In genomic region chr10:126239536-126239935, GRCm38 (mm10) we compare ENCODE assay signal across 22 mouse cellular contexts.
A peak's percentile ranks its signal among the peaks of the same experiment; 100 is the strongest.
DNase-seq lines count a peak whose midpoint lies in the region; ATAC-seq lines count a peak whose summit lies in the region.
"Had no signal": no experiment of that assay in that cellular context is flagged by ENCODE, and none has a peak within 500 bp of the region (broad histone marks: within the 10 kb centered on the region; RNA-seq: fewer than 3 reads in every experiment).

No protein-coding gene starts in this region.

- H3K9ac ChIP-seq in hindbrain, embryonic 14.5 days, result no peak overlapping the region
- no peak overlapping the region for H3K9ac ChIP-seq in hindbrain, embryonic 13.5 days
- no peak overlapping the region for H3K9ac ChIP-seq in limb, embryonic 12.5 days (replicated peaks)
- no peak overlapping the region for H3K9ac ChIP-seq in kidney, embryonic 16.5 days (replicated peaks; ENCODE audit: low read length)
- H3K9ac ChIP-seq: embryonic facial prominence, embryonic 12.5 days; heart, embryonic 15.5 days; limb, embryonic 15.5 days; liver, embryonic 14.5 days; lung, embryonic 14.5 days had no signal

- no peaks in the 10 kb centered on the region for H3K36me3 ChIP-seq in hindbrain, embryonic 14.5 days (replicated peaks; ENCODE audit: control insufficient read depth, insufficient read depth)
- no peaks in the 10 kb centered on the region for H3K36me3 ChIP-seq in hindbrain, embryonic 13.5 days
- no peaks in the 10 kb centered on the region for H3K36me3 ChIP-seq in limb, embryonic 12.5 days
- no peaks in the 10 kb centered on the region for H3K36me3 ChIP-seq in kidney, embryonic 16.5 days (ENCODE audit: insufficient read depth, low read length)
- H3K36me3 ChIP-seq: embryonic facial prominence, embryonic 12.5 days; heart, embryonic 15.5 days; limb, embryonic 15.5 days had no signal

- H3K4me2 ChIP-seq in hindbrain, embryonic 14.5 days (replicated peaks), result no peak overlapping the region
- no peak overlapping the region for H3K4me2 ChIP-seq in hindbrain, embryonic 13.5 days
- H3K4me2 ChIP-seq in limb, embryonic 12.5 days, result no peak overlapping the region
- H3K4me2 ChIP-seq in kidney, embryonic 16.5 days (replicated peaks; ENCODE audit: low read depth, low read length), result no peak overlapping the region
- H3K4me2 ChIP-seq: embryonic facial prominence, embryonic 12.5 days; heart, embryonic 15.5 days; limb, embryonic 15.5 days; lung, embryonic 14.5 days had no signal

- DNase-seq in hindbrain, embryonic 14.5 days (ENCODE audit: low spot score), result peak; percentile 28
- peak; percentile 45 for DNase-seq in embryo, embryonic 10 days (ENCODE audit: low spot score)
- peak; percentile 11 for DNase-seq in embryo, embryonic 9.5 days (ENCODE audit: extremely low spot score)
- no peak for DNase-seq in spleen, postnatal 10 days (ENCODE audit: low spot score in 2 of 2)
- no peak for DNase-seq in layer of hippocampus, postnatal 10 days (ENCODE audit: low spot score in 2 of 2)
- DNase-seq: adrenal gland, postnatal 36 days; cerebellum, adult 9-11 months; heart, postnatal 4 days; kidney, adult 2 months; kidney, postnatal 10 days; lung, embryonic 14.5 days; lung, postnatal 4 days; thymus, adult 18-20 months; thymus, postnatal 36 days had no signal

- no peak overlapping the region for H3K27ac ChIP-seq in hindbrain, embryonic 14.5 days
- H3K27ac ChIP-seq in hindbrain, embryonic 13.5 days, result no peak overlapping the region
- H3K27ac ChIP-seq in limb, embryonic 12.5 days, result peak overlapping the region; percentile 35; the same call in 1 of the 2 replicates
- H3K27ac ChIP-seq in kidney, embryonic 16.5 days (ENCODE audit: low read length), result no peak overlapping the region
- H3K27ac ChIP-seq: embryonic facial prominence, embryonic 12.5 days; heart, embryonic 15.5 days; limb, embryonic 15.5 days; liver, embryonic 14.5 days had no signal

- H3K4me1 ChIP-seq in hindbrain, embryonic 14.5 days (replicated peaks; ENCODE audit: control insufficient read depth, insufficient read depth, low read length), result 0 out of 2 replicates have a peak, but pooled peaks cover 3% of the 10 kb centered on the region
- H3K4me1 ChIP-seq in hindbrain, embryonic 13.5 days (replicated peaks), result peaks cover 9% of the 10 kb centered on the region
- H3K4me1 ChIP-seq in limb, embryonic 12.5 days (replicated peaks), result peaks cover 17% of the 10 kb centered on the region
- H3K4me1 ChIP-seq in kidney, embryonic 16.5 days (ENCODE audit: insufficient read depth, low read length), result peaks cover 4% of the 10 kb centered on the region; the same call in 1 of the 2 replicates
- H3K4me1 ChIP-seq: embryonic facial prominence, embryonic 12.5 days; heart, embryonic 15.5 days; limb, embryonic 15.5 days had no signal

- no peaks in the 10 kb centered on the region for H3K9me3 ChIP-seq in hindbrain, embryonic 14.5 days (ENCODE audit: control insufficient read depth, low read length)
- no peaks in the 10 kb centered on the region for H3K9me3 ChIP-seq in hindbrain, embryonic 13.5 days
- H3K9me3 ChIP-seq in limb, embryonic 12.5 days, result no peaks in the 10 kb centered on the region
- no peaks in the 10 kb centered on the region for H3K9me3 ChIP-seq in kidney, embryonic 16.5 days (ENCODE audit: low read length)
- H3K9me3 ChIP-seq: embryonic facial prominence, embryonic 12.5 days; heart, embryonic 15.5 days; limb, embryonic 15.5 days had no signal

- WGBS in hindbrain, embryonic 14.5 days, result 45% methylated on average over 4 of the region's 4 CpGs
- WGBS in hindbrain, embryonic 13.5 days, result 47% methylated on average over 4 of the region's 4 CpGs
- WGBS in limb, embryonic 12.5 days, result 13% methylated on average over 4 of the region's 4 CpGs
- 17% methylated on average over 4 of the region's 4 CpGs for whole genome bisulfite sequencing in kidney, embryonic 16.5 days

- ATAC-seq in hindbrain, embryonic 14.5 days (ENCODE audit: low FRiP score), result no peak
- no peak for ATAC-seq in hindbrain, embryonic 13.5 days (ENCODE audit: low FRiP score)
- no peak; the same call in 1 of the 2 replicates for ATAC-seq in limb, embryonic 12.5 days (ENCODE audit: insufficient number of reproducible peaks, insufficient read depth, low FRiP score, low TSS enrichment, low read depth)
- ATAC-seq in kidney, embryonic 16.5 days (ENCODE audit: low FRiP score, low TSS enrichment), result no peak
- ATAC-seq: inflammation-experienced regulatory T-cells, adult 6 months had no signal

- H3K27me3 ChIP-seq in hindbrain, embryonic 14.5 days (ENCODE audit: control insufficient read depth, insufficient read depth, low read length), result no peaks in the 10 kb centered on the region
- H3K27me3 ChIP-seq in hindbrain, embryonic 13.5 days, result no peaks in the 10 kb centered on the region
- H3K27me3 ChIP-seq in limb, embryonic 12.5 days, result no peaks in the 10 kb centered on the region
- no peaks in the 10 kb centered on the region for H3K27me3 ChIP-seq in kidney, embryonic 16.5 days (ENCODE audit: insufficient read depth, low read length)
- H3K27me3 ChIP-seq: embryonic facial prominence, embryonic 12.5 days; heart, embryonic 15.5 days; limb, embryonic 15.5 days had no signal

- H3K4me3 ChIP-seq in hindbrain, embryonic 14.5 days (replicated peaks; ENCODE audit: low read length), result no peak overlapping the region
- H3K4me3 ChIP-seq in hindbrain, embryonic 13.5 days, result no peak overlapping the region
- no peak overlapping the region for H3K4me3 ChIP-seq in limb, embryonic 12.5 days (replicated peaks)
- H3K4me3 ChIP-seq in kidney, embryonic 16.5 days (ENCODE audit: low read length), result no peak overlapping the region
- H3K4me3 ChIP-seq: embryonic facial prominence, embryonic 12.5 days; heart, embryonic 15.5 days; limb, embryonic 15.5 days had no signal

Comparison
In these comparisons a context has a peak if more than half of its experiments do, and no peak if none do; other contexts are left out.
1. DNase-seq: peak in hindbrain, embryonic 14.5 days (single experiment), embryo, embryonic 10 days (single experiment) and embryo, embryonic 9.5 days (single experiment); none in spleen, postnatal 10 days (0 of 2) and layer of hippocampus, postnatal 10 days (0 of 2).